Mouse (Mus musculus) cerebellum, postnatal 36 days (tissue): ENCODE data around the gene Ptpn14.

Experiments used
- DNase-seq, 2 experiments: peaks; one replicate each; pipeline ENCODE4 v3.0.0; 2021 to 2022; ENCODE audit warnings: mixed read lengths in 2 of 2

Gene Ptpn14

GRCm38 (mm10) chr1:189817089-189817488 is 89.0 kb downstream of the Ptpn14 start:
- no peak for DNase-seq

- no peak for DNase-seq
Measured at GRCm38 (mm10) chr1:189817810-189818209, 89.7 kb downstream of the Ptpn14 start.

GRCm38 (mm10) chr1:189820111-189820510 is 92.0 kb downstream of the Ptpn14 start:
- DNase-seq = no peak

- DNase-seq = no peak
Measured at GRCm38 (mm10) chr1:189824436-189824835, 96.4 kb downstream of the Ptpn14 start.

DNA sequence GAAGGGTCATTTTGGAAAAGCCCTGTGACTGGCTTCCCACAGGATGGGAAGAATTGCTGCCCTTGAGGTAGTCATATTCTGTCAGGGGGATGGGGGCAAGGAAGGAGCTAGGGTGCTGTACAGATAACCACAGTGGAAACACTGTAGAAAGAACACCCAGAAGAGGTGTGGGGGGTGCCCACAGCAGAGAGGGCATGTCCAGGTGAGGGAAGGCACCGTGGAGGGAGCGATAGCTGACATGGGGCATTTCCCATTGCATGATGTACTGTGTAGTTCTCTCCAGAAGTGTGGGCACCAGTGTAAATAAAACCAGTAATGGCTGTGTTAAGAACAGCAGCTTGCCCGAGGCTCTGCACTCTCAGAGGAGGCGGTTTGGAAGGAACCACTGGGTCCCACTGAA is 102.3 kb downstream of the Ptpn14 start:
- no peak for DNase-seq

- no peak for DNase-seq
Measured at GRCm38 (mm10) chr1:189830797-189831232, 102.7 kb downstream of the Ptpn14 start.

- no peak for DNase-seq
Measured at GRCm38 (mm10) chr1:189833351-189833750, 105.3 kb downstream of the Ptpn14 start.

DNA sequence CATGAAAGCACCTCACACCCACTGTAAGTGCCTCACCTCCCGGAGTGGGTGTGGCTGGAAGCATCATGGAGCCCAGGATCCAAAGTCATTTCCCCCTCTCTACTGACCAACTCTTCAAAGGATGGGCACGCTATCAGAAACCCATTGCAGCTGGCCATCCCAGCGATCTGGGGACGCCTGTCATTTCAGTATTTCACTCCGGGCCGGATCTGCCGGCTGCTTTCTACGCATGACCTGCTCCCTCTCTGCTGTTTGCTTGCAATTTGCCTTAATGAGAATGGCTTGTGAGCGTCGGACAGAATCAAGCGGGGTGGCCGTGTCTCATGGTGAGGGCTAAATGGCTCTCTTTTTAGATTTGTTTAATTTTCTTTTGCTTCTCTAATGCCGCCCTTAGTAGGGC is 106.1 kb downstream of the Ptpn14 start:
- DNase-seq = no peak

- no peak for DNase-seq
Measured at GRCm38 (mm10) chr1:189846319-189846718, 118.3 kb downstream of the Ptpn14 start.

DNA sequence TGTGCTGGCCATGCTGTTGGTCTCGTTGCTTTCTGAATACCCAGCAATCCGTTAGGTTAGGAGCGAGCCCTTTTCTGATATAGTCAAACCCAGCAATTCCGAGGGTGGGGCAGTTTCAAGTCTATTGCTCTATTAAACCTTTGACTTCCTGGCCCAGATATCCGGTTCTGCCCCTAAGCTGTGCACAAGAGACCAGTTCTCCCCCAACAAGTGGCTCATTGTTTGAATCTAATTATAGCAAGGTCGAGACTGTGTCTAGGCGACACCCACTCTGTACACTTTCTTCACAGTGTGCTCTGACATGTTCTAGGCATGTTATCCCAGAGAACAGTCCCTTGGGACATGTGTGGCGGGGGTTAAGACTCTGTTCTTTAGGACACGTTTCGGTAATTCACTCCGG is 121.5 kb downstream of the Ptpn14 start:
- no peak for DNase-seq

DNA sequence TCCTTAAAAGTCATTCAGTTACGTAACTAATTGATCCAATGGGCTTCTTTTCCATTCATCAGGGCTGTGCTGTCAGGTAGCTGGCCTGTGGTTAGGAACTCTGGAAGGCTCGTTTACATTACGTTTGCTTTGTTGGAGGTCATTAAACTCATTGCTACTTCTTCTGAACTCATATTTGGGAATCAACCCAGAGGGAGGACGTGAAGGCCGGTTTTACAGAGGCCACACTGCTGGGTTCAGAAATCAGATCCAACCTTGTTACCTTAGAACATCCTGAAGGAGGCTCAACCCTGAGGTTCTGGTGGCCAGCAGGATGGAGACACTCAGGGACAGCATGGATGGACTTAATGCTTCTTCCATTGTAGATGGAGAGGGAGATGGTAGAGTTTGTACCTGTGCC is 124.0 kb downstream of the Ptpn14 start:
- DNase-seq = no peak

DNA sequence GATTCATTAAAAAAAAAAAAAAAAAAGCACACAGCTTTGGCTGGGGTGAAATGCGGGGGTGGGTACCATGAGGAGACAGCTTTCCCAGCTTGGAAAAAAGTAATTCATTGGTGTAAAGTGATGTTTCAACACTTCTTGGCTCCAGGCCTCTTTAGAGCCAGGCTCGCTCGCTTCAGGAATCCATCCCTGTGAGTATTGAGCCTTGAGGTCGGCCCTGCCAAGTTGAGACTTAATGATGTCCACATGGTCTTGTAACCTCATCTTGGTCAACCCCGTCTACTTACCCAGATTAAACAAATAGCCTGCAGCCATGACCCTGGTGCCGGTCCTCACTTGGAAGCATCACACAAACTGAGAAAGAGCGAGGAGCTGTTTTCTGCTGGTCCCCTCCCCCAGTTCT is 124.4 kb downstream of the Ptpn14 start:
- no peak for DNase-seq

GRCm38 (mm10) chr1:189854646-189855045 is 126.6 kb downstream of the Ptpn14 start:
- DNase-seq = no peak

- DNase-seq = no peak
Measured at GRCm38 (mm10) chr1:189855739-189856138, 127.7 kb downstream of the Ptpn14 start.

DNA sequence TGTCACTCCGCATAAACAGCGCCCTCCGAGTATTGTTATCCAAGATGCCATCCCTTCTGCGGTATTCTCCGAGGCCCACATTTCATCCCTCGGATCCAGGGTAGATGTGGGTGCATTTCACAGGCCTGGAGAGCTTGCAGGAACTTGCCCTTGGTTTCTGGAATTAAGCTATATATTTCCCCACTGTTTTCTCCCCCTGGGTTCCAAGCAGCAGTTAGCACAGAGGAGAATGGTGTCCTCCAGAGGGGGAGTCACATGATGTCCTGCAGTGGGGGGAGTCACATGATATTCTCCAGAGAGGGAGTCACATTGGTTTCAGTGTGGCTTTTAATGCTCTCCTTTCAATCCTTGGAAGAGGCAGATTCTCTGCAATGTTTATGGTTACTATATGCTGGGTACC is 130.3 kb downstream of the Ptpn14 start:
- DNase-seq = no peak

- no peak for DNase-seq
Measured at GRCm38 (mm10) chr1:189860112-189860941, 132.3 kb downstream of the Ptpn14 start.

GRCm38 (mm10) chr1:189860942-189861315 is 132.9 kb downstream of the Ptpn14 start:
- DNase-seq = no peak

- no peak for DNase-seq
Measured at GRCm38 (mm10) chr1:189863727-189864126, 135.7 kb downstream of the Ptpn14 start.

GRCm38 (mm10) chr1:189864301-189864700 is 136.2 kb downstream of the Ptpn14 start:
- no peak for DNase-seq

DNA sequence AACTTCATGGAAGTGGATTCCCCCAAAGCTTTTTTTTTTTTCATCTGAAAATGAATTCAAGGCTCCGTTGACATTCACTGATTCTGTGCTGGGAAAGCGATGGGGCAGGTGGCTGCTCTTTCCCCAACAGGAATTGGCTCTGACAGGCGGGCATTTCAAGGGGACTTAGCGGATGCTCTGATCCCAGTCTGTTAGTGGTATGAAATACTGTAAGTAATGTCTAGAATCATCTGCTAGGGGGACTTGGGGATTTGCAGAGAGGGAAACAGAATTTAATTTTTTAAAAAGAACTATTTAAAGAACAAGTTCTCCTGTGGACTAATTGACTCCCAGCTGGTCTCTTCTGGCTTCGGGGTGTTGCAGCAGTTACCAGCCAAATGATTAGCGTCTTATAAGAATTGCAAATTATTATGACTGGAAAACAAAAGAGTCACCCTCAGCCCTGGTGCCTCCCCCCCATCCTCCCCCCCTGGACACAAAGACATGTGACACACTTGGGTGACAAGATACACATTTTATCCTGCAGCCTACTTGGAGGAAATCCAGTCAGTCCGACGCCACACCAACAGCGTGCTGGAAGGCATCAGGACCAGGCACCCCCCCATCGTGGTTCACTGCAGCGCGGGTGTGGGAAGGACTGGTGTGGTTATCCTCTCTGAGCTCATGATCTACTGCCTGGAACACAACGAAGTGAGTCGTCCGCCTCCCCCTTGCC is 136.9 kb downstream of the Ptpn14 start:
- DNase-seq = no peak

GRCm38 (mm10) chr1:189866621-189867020 is 138.6 kb downstream of the Ptpn14 start:
- DNase-seq = no peak

GRCm38 (mm10) chr1:189867034-189867433 is 139.0 kb downstream of the Ptpn14 start:
- DNase-seq = no peak

DNA sequence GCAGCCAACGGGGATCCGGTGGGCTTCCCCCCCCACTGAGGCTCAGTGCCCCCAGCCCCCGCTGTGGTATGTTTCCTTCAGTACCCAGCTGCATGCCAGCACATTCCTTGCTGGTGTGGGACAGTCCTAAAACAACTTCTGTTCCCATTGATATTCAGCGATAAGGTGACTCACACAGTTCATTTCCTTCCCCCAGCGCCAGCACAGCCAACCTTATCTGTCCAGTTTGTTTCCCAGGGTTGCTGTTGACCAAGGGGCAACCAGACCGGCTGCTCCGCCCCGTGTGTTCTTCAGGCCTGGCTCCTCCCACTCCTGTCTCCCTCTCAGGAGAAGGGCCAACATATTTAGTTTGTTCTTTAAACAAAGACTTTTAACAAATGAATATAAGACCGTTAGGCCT is 139.4 kb downstream of the Ptpn14 start:
- DNase-seq = no peak

DNA sequence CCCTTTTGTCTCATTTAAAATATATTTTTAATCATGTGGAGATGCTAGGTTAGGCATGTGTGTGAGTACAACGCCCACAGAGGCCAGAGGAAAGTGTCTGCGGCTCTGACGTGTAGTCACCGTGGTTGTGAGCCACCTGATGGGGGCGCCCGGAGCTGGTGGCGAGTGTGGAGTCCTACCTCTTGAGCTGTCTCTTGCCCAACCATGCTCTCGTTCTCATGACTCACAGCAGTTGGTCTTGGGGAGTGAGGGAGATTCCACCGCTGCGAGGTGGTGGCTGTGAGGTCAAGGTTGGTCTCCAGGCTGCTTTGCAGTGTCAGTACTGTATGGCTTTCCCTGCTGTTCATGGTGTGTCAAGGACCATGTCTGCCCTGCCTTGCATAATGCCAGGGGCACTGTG is 140.0 kb downstream of the Ptpn14 start:
- DNase-seq = no peak
